Mouse (Mus musculus) embryonic facial prominence, embryonic 11.5 days (tissue): Measurements from ENCODE around the gene Ptgfrn. TPM values are rescaled to one million over a fixed set of nuclear protein-coding genes. Genes with fewer than 3 reads are reported as not detected.

Source experiments
- polyA plus RNA-seq: library from polyadenylated mRNA; unstranded; fragments of >200 nt; fragmentation: Nextera tagmentation; extraction: Ambion mirVana; gene quantifications from 2 replicates; pipeline ENCODE4 v1.2.1, GENCODE M21; 2014

The Ptgfrn gene
- polyA plus RNA-seq, 1 experiment from 2014 or later, result 6.5 TPM

Other genes starting within 250 kb of the Ptgfrn start
- gene Trim45, start 188.1 kb downstream of the Ptgfrn start, polyA plus RNA-seq, result 4.3 and 5.2 TPM in 2 replicates
- gene Ttf2, start 140.6 kb downstream of the Ptgfrn start, polyA plus RNA-seq, result 23.0 and 25.0 TPM in 2 replicates
- gene Cd101, start 80.7 kb downstream of the Ptgfrn start, polyA plus RNA-seq, result not detected in 2 replicates
- 0.53 TPM in 1 of 2 replicates, not detected in the other for gene Cd2, start 177.7 kb upstream of the Ptgfrn start, polyA plus RNA-seq